Mouse (Mus musculus): ENCODE measurements around the gene Arfip2.

DNA sequence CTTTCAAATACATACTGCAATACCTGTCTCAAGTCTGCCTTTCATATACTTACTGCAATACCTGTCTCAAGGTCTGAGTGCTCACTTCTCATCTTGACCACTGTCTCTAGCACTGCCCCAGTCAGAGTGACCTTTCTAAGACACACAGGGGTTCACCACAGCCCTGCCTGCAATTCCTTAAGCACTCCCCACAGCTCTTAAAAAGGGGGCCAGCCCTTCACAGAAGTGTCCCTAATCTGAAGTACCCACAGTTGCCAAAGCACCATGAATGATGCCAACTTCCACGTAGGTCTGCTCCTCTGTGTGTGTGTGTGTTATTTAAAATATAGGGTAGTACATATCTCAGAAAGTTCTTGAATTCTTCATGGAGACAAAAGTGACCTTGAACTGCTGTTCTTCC lies 28.4 kb downstream of the Arfip2 start:
- TF ChIP-seq POLR2A (IDR thresholded peaks at IDR 0.05; ENCODE audit: borderline replicate concordance, low read depth, low read length), result no peak
- TF ChIP-seq CTCF (IDR thresholded peaks at IDR 0.05; ENCODE audit: low read depth, low read length), result no peak
